Mouse (Mus musculus): Measurements from ENCODE around the gene Kbtbd4. TPM values are rescaled to one million over a fixed set of nuclear protein-coding genes. Genes with fewer than 3 reads are reported as not detected.

Kbtbd4 gene
- total RNA-seq, 2 experiments from 2014 or later = 31.3 to 38.8 TPM

DNA sequence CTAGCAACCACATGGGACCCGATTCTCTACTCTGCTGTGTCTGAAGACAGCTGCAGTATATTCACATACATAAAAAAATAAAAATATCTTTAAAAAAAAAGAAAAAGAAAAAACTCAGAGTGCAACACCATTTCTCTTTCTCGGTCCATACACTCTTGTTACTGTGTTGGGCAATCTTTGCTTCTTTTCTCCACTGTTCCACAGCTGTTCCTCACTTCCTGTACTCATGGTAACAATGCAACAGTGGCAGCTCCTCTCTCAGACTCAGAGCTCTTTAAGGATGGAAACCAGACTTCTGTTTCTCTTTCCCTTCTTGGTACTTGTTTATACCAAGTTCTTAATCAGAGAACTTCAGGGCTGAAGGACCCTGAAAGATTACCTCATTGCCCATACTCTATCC lies 1.1 kb upstream of the Kbtbd4 start:
- no peak for DNase-seq (ENCODE audit: low spot score in 2 of 2)

DNA sequence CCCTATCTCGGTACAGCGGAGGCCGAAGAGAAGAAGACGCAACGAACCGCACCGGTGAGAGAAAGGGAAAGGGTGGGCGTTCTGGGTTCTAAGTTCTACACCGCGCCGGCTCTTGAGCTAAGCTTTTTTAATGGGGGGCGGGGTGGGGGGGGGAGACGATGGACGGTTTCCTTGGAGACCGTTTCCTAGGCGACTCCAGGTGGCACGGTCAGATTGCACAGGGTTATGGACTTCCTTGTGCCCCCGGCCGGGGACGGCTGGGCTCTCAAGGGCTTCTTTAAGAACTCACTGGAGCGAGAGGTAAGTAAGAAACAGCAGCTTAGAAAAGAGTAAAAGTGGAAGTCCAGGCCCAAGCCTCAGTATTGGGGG lies 300 bp downstream of the Kbtbd4 start:
- no peak for DNase-seq (ENCODE audit: low spot score in 2 of 2)

DNA sequence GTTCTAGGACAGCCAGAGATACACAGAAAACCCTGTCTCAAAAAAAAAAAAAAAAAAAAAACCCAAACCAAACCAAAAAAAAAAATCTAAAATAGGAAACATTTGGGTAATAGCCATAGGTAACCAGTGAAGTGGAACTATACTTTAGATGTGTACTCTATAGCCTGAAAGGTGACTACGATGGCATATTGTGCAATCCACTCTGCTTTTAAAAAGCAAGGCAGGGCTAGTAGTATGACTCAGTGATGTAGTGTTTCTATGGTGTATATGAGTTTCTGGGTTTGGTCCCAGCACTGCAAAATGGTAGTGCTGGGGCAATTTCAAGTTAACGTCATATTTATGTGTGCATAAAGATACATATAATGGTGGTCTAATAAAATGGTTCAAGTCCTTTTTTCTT lies 2.2 kb downstream of the Kbtbd4 start:
- DNase-seq (ENCODE audit: low spot score in 2 of 2) = no peak

DNA sequence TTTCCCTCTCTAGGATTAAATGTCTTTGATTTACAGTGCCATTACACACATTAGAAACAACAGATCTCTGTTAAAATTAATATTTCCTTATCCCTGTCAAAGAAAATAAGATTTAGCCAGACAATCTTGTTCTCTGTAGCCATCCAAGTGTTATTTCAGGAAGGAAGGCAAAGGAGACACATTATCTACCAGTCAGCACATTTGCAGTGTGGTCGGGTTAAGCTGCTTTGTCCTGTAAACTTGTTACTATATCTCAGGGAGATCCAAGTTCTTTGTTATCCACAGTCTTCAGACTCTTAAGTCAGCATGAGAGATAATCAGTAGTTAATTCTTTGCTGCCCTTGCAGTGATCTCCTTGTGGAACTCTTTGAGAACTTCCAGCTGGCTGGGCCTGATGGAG lies 6.3 kb downstream of the Kbtbd4 start:
- DNase-seq (ENCODE audit: low spot score in 2 of 2) = no peak

DNA sequence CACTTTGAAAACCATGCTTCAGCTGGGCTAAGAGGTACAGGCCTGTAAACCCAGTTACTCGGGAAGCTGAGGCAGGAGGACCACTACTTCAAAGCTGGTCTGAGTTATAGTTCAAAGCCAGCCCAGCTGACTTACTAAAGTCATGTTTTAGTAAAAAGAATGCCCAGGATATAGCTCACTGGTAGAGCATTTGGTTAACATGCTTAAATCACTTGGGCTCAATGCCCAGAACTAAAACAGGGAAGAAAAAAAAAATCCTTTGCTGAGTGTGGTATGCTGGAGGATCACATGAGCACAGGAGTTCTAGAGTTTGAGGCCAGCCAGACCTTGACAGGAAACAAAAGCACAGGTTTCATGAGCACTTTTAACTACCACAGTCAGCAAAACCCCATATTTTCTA lies 7.1 kb downstream of the Kbtbd4 start:
- DNase-seq (ENCODE audit: low spot score in 2 of 2) = no peak

DNA sequence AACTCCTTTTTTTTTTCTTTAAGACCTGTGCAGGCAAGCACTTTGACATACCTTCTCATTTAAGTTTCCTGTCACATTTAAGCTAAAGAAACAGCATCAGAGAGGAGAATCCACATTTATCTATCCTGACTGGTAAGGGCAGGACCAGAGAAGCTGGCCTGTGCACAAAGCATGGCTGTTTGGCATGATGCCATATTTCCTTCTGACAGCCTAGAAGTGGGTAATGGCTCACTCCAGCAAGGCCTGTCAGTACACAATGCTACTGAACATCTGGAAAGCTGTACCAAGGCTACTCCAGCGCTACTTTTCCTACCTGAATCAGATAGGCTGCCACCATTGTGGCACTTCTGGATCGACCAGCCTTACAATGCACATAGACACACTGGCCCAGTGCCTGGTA lies 9.1 kb downstream of the Kbtbd4 start:
- no peak for DNase-seq (ENCODE audit: low spot score in 2 of 2)

DNA sequence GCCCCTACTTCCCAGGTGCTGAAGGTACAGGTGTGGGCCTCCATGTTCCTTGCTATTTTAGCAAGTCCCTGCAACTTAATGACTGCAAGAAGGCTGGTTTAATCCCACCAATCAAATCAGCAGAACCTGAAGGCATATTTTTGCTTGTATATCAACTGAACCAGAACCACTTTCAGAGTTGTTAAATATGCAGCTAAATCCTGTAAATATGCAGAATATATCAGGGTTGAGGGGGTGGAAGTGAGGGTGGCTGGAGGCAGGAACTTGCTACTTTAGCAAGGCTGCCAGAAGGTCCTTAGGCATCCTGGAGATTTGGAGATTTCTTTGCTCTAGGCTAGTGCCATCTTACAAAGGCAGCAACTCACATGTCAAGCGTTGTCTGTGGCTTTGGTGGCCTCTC lies 11.0 kb downstream of the Kbtbd4 start:
- no peak for DNase-seq (ENCODE audit: low spot score in 2 of 2)

DNA sequence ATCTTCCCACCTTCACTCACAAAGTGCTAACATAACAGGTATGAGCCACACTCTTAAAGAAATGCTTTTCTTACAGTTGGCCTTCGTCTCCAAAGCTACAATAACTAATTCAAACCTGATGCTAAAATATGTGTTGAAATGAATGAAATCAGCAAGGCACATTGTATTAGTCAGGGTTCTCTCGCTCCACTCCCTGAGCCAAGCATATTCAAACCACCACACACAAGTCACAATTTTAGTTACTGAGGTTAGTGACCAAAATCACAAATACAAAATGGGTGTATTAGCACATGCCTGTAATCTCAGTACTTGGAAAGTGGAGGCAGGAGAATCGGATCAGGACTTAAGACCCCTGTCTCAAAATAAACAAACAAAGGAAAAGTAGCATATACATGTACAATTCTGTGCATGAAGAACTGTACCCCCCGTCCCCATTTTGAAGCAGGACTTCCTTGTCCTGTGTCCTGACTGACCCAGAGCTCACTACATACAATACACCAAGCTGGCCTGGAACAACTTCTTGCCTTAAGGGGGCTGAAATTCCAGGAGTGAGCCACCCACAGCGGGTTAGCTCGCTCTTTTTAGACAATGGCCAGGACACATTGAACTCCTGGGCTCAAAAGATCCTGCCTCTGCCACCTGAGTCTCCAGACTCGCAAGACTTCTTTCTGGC lies 12.2 kb downstream of the Kbtbd4 start:
- no peak for DNase-seq (ENCODE audit: low spot score in 2 of 2)

DNA sequence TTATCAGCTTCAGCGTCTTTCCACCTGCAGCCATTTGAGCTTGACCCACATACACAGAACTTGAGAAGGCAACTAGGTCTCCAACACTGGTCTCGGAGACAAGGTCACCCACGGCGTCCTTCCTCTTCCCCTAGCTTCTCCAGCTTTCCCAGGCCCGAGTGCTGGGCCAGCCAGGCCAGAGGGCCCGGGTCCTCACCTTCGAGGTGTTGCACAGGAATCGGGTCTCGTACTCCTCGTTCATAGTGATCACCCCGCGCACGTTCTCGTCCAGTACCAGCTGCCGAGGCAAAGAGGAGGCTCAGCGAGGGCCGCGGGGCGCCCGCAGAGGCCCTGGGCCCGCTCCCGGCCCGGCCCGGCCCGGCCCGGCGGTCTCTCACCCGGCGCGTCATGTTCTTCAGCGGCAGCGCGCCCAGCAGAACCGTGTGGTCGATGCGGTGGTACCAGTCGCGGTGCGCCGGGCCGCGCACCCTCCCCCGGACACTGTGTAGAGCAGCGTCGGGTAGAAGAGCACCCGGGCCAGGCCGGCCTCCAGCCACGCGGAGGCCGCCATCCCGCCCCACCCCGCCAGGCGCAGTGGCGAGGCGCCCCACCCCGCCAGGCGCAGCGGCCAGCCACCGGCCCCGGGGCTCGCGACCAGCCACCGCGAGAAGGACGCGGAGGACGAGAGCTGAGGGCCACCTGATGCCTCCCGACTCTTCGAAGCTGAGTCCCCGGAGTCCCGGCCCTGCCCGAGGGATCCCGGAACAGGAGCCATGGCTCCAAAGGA lies 12.9 kb downstream of the Kbtbd4 start:
- peak; percentile 43 to 73 for DNase-seq (ENCODE audit: low spot score in 2 of 2)

DNA sequence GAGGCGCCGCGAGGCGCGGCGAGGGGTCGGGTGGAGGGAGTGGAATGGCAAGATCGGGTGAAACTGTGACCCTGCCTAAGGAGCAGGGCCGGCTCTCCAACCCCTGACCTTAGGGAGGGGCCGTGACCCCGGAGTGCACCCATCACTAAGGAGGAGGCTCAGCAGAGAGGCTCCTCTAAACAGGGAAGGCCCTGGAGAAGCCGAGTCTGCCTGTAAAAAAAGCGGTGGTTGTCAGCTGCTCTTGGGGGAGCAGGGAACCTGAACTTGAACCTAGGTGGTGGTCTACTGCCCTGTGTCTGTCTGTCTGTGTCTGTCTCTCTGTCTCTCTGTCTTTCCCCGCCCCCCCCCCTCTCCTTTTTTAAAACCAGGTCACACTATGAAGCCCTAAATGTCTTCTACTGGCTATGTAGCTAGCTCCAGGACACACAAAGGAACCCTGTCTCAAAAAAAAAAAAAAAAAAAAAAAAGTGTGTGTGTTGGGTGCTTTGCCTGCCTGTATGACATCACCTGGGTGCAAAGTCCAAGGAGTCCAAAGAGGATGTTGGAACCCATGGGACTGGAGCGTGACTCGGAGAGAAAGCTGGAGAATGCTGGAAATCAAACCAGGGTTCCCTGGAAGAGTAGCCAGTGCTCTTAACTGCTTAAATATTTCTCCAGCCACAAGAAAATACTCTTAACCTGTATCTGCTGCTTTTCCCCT lies 13.6 kb downstream of the Kbtbd4 start:
- DNase-seq (ENCODE audit: low spot score in 2 of 2) = no peak

DNA sequence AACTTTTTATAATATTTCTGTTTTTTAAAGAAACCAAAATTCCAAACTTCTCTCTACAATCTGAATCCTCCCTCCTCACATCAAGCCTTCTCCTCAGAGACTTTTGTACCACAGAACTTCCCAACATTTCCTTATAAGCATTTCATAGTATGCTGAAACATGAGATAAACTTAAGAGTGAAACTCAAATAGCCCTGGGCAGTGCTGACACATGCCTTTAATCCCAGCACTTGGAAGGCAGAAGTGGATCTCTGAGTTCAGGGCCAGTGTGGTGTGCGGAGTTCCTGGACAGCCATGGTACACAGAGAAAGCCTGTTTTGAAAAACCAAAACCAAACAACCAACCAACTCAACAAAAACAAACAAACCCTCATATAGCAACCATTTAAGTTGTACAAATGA lies 16.6 kb downstream of the Kbtbd4 start:
- DNase-seq (ENCODE audit: low spot score in 2 of 2) = no peak

DNA sequence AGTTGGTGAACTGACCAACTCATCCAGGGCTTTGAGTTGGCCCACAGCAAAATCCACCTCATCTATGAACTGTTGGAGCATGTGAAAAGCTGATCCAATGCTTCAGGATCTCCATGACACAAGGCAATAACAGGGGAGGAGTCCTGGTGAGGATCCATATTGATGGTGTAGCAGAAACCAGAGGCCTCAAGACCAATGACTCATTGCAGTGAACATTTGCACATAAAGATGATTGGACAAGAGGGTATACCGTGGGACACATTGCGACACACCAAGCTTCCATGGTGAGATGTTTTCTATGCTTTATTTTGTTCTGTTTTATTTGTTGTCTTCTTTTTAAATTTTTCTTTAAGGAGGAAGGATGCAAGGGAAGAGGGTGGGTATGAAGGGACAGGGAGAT lies 18.1 kb downstream of the Kbtbd4 start:
- no peak for DNase-seq (ENCODE audit: low spot score in 2 of 2)

DNA sequence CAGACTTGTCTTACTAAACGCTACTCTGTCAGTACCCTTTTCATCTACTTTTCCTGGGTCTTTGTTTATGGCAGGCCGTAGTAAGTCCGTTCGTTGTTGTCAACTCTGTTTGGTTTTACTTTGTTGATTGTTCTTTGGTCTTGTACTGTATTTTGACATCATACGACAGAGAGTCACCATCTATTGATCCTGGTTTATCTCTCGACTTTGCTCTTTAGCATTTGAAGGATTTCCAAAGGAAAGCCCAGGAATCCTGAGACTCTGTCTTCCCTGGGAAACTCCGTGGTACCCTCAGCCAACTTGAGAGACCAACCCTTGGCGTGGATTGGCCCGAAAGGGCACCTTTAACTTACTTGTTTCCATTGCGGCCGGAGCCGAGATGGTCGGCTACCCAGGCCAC lies 24.0 kb downstream of the Kbtbd4 start:
- DNase-seq (ENCODE audit: low spot score in 2 of 2) = no peak

DNA sequence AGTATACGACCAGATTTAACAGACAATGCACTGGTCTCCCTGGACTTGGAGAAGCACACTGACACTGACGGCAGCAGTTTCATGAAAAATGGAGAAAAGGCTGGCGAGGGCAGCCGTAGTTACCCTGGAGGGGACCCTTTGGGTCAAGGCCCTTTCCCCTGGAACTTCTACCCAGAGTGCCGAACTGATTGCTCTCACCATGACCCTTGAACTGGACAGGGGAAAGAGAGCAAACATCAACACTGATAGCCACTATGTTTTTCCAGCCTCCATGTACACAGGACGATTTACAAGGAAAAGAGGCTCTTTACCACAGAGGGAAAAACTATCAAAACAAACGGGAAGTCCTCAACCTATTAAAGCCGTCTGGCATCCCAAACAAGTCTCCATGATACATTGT lies 27.3 kb downstream of the Kbtbd4 start:
- DNase-seq (ENCODE audit: low spot score in 2 of 2) = no peak

DNA sequence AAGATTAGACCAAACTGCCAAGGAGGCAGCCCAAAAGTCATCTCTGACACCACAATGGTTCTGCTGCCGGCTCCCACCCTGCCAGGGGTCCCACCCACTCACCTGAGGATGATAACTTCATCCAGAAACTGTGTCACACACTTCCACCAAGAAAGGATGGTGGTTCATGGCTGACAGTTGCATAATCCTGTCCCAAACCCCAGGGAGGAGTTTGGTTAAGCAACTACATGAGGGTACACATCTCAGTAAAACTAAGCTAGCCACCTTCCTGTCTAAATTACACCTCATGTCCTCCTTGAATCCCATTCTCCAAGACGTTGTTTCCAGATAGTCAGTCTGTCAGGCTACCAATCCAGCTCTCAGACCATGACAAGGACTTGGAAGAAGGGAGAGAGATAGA lies 27.7 kb downstream of the Kbtbd4 start:
- no peak for DNase-seq (ENCODE audit: low spot score in 2 of 2)

DNA sequence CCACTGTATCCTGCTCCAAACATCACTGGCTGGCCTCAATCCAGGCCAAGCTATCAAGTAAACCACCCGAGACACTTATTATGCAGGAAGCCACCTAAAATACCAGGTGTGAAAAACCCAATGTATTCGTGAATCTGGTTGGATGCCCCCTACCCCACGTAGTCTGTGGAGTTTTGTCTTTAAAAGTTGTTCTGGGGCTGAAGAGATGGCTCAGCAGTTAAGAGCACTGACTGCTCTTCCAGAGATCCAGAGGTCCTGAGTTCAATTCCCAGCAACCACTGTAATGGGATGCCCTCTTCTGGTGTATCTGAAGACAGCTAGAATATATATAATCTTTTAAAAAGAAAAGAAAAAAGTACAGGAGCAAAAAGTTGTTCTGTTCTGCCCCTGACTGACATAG lies 33.8 kb downstream of the Kbtbd4 start:
- no peak for DNase-seq (ENCODE audit: low spot score in 2 of 2)

DNA sequence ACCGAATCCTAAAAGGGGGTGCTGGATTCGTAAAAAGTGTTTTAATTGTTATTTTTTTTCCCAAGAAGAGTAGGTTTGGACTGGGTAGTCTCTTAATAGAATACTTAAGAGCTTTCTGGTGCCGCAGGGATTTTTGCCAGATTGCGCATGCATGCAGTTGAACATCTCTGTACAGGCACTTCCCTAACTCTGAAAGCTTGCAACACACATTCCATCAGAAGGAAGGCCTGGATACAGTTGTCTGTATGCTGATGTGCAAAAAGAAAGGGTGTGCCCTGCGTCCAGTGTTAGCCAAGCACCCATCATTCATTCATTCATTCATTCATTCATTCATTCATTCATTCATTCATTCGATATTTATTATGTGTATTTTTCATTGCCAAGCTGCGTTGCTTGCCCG lies 35.2 kb downstream of the Kbtbd4 start:
- DNase-seq (ENCODE audit: low spot score in 2 of 2) = no peak

DNA sequence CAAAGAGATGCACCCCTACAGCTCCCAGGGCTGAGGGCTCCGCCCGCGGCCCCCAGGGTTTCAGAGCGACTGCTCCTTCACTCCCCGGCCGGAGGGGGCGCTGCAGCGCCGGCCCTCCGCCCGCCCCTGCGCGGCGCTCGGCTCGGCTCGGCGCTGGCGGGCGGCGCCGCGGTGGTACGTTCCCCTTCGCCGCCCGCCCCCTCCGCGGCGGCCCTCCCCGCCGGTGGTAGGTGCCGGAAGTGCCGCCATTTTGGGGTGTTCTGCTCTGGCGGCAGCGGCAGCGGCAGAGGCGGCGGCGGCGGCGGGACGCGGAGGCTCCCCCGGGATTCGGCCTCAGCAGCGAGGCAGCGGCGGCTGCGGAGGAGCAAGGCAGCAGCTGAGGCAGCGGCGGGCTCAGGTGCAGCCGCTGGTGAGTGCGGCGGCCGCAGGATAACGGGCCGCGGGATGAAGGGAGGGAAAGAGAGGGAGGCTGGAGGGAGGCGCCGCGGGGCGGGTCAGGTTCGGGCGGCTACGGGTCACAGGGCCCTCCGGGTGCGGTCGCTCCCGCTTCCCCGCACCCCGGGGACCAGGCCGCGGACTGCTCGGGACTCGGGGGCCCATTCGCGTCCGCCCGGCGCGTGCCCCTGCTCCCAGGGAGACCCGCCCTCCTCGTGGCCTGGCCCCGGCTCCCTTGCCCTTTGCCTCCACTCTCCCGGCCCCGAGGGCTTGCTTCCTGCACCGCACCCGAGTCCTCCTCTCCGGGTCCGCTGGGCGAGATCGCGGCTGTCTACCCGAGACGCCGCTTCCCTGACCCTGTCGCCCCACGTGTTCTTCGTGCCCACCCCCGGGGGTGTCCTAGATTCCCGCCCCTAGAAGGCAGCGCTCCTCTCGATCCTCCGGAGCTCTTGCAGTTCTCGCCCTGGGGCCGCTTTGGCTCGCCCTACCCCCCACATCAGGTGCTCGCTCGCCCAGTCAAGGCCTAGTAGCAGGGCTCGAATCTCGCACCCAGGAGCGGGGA lies 36.0 kb downstream of the Kbtbd4 start, which contains the start of gene Celf1:
Celf1 (plus strand) TSS at position 150 of the 997 bp plus-strand sequence.
- DNase-seq (ENCODE audit: low spot score in 2 of 2) = peak; percentile 73 to 77

DNA sequence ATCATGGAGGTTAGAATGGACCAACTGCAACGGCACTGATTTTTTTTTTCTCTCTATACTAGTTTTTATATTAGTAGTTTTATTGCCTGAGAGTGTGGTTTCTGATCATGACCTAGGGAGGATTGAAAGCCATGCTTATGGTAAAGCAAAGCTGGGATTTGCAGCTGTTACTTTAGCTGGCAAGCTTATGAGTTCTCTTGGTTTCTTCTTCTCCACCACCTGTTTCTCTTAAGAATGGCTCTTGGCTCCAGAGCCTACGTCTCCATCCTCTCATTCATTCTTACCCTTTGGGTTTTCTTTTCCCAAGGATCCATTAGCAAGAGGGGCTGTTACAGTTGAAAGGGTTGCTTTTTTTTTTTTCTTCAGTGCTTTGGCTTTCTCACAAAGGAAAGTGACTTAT lies 37.2 kb downstream of the Kbtbd4 start:
- DNase-seq (ENCODE audit: low spot score in 2 of 2) = no peak

DNA sequence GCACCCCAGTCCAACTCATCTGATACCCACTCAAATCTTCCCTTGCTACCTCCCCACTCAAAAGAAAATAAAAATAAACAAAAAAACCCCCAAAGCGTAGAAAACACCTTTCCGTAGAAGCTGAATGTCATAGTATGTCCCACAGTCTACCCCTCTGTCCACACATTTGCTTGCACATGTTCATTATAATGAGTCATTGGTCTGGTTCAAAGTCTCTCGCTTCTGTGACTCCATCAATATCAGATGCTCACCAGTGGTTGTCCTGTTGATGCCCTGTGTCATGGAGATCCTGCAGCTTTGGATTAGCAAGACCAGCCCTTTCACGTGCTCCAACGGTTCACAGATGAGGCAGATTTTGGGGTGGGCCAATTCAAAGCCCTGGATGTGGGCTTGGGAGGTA lies 45.6 kb downstream of the Kbtbd4 start:
- no peak for DNase-seq (ENCODE audit: low spot score in 2 of 2)

DNA sequence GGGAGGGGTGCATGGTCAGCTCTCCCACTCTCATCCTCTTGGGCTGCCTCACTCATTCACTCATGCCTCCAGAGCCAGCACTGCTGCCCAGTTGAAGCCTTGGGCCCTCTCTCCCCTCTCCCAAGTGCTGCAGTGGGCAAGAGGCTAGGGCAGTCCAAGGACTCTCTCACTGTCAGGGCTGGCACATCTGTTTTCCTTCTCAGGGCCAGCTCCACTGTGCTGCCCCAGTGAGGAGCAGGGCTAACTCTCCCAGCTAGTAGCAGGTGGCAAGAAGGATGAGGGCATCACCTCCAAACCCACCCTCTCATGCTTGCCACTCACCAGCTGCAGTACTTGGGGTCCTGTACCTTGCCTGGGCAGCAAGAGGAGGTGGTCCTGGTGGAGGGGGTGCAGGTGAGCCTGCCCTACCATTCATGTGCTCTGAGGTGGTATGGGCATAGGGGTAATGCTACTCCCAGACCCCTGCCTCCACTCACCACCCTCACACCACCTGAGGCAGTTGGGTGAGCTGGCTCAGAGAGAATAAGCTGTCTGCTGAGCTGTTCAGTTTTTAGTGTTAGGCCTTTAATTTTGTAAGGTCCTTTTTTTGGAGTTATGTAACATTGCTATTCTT lies 46.1 kb downstream of the Kbtbd4 start:
- no peak for DNase-seq (ENCODE audit: low spot score in 2 of 2)

Measured in layer of hippocampus, postnatal 14 days (tissue).